Mouse (Mus musculus) c-Kit-positive CD71-positive TER-119-positive erythroid progenitor cells, embryonic 14.5 days (primary cell): ENCODE results near the gene Prdm15.

Experiments
- DNase-seq: peaks from one replicate; pipeline ENCODE4 v3.0.0-alpha.2; 2013; ENCODE audit warnings: low spot score

Prdm15 gene

DNA sequence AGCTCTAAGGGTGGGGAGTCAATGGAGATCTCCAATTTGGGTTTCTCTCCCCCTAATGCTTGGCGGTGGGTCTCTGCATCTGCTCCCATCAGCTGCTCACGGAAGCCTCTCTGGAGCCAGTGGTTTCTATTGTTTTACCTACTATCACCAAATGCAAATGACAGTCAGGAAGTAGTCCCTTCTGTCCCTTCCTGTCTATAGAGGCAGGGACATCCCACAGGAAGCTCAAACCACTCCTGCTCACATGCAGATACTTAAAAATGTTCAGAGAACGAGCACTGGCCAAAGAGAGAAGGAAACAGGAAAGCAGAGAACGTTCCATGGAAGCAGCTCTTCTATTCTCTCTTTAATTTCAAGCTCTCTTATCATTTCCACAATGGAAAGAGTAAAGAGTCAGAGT is 32.1 kb downstream of the Prdm15 start:
- DNase-seq, result no peak

DNA sequence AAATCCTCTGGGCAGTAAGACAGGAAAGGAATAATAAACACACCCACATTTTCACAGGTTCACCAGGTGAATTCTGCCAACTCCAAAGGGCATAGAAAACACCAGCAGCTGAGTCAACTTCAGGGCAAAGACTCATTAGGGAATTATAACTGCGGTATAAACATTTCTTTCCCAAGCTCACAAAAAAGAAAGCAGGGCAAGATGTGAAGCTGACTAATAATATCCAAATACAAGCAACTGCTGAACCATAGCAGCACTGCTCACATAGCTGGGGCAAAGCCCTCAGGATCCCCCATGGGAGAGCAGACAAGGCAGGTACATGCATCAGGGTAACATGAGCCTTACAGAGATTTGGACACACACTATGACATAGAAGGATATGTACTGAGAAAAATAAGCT is 34.2 kb downstream of the Prdm15 start:
- no peak for DNase-seq

DNA sequence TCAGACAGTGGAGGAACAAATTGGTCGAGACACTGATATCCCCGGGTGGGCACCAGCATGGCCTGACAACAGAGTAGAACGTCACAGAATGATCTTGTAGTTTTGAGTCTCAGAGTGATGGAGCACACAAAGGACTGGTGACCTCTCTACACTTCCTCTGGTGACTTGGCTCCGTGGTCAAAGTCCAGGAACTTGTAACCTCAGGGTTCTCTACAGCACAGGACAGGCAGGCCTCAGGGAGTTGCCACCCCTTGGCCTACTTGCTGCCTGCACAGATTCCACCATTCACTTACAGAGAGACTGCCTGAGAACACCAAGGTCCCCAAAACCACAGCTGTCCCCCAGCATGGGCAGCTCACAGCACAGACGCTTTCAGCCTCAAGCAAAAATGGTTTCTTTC is 36.4 kb downstream of the Prdm15 start:
- DNase-seq, result no peak

DNA sequence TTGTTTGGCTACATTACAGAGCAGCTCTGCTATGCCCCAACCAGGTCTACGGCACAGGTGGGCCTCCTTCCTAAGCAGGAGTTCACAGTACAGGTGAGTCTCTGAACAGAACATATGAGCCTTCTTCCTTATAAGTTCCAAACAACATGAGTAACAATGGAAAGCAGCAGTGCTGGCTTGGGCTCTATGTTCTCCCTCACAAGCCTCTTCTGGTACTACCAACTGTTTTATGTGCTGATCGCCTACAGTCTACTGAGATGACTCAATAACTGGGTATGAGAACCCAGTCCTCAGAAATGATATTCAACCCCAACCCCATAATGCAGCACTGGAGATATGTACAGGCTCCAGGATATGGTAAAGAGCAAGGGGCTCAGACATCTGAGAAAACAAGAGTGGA is 37.6 kb downstream of the Prdm15 start:
- no peak for DNase-seq

DNA sequence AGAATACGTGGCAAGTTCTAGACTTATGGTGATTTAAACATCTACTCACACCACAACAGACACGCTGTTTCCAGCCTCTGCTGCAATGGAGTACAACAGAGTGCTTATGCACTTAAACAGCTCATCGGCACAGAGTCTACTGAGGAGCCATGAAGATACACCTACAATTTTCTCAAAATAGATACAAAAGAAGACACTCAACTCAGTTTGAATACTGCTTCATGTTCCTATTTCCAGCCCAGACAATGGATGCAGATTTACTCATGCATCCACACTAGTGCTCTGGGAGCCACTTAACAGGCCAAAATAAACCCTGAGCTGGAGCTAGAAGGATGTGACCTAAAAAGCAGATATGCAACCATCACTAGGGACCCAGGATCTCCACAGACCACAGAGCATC is 42.8 kb downstream of the Prdm15 start:
- no peak for DNase-seq

DNA sequence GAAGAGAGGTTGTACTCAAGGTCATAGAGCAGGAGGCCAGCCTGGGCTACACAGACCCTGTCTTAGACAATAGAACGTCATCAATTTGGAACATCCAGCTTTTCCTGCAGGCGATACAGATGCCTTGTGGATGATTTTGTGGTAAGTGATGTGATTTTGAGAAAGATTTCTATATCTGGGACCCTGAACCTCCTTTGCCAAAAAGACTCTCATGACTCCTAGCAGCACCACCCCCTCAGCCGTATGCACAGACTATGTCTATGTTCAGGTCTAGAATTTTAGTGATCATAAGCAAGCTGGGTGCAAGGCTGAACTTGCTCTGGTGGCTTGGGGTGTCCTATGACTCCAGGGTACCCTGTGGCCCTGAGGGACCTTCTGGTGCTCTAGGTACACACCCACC is 46.0 kb downstream of the Prdm15 start:
- no peak for DNase-seq

GRCm38 (mm10) chr16:97804680-97805547 is 46.7 kb downstream of the Prdm15 start:
- DNase-seq, result peak; percentile 47

- no peak for DNase-seq
These were observed 53.4 kb downstream of the Prdm15 start for GRCm38 (mm10) chr16:97797950-97798869.

- no peak for DNase-seq
These were observed 54.4 kb downstream of the Prdm15 start for GRCm38 (mm10) chr16:97797212-97797611.

DNA sequence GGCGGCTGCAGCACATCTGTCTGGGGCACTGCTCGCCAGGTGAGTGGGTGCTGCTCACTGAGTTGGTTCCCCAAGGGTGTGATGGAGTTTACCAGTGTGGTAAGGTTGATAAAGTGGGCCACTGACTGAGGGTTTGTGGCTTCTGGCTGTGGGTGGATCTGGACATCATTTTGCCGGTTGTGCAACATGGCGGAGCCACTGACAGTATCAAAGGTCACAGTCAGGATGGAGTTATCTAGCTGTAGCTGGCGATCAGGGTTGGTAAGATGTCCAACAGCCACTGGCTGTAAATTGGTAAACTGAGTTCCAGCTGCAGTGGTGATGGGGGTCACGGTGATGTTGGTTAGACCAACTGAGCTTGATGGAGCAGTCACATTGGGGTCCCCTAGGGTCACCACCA is 57.4 kb downstream of the Prdm15 start:
- DNase-seq, result no peak

GRCm38 (mm10) chr16:97783057-97783456 is 68.6 kb downstream of the Prdm15 start:
- no peak for DNase-seq

- peak; percentile 37 for DNase-seq
These were observed 73.2 kb downstream of the Prdm15 start for GRCm38 (mm10) chr16:97778353-97779025.

DNA sequence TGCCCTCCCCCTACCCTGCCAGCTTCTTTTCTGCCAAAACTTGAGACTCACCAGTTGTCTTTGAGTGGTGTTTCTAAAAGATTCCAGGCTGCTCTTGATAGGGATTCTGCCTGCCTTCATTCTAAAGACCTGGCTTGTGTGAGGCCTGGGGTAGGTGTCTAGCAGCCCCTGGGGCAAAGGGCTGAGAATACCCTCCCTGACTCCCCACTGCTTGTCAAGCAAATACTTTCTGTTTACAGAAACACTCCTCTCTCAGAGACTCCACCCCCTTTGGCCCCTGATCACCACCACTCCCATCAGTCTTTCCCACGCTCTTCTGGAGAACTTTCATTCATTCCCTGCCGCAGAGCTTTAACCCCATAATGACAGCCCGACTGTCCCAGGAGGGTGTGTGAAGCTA is 85.1 kb downstream of the Prdm15 start:
- no peak for DNase-seq

DNA sequence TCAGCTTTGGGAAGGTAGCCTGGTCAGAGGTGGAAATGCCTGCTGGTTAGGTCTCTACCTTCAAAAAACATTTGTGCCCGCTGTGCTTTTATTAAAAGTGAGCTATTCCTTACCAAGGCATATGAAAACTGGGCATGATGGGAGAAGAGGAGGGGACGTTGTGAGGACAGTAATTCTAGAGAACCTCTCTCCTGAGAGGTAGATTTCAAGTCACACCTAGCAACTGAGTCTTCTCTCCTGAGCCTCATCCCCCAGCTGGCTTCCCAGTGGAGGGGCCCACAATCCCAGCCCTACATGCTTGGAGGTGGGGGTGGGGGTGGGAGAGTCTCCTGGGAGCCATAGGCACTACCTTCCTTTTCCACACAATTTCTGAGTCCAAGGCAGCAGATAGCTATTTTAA is 87.0 kb downstream of the Prdm15 start:
- no peak for DNase-seq

- DNase-seq, result no peak
These were observed 87.7 kb downstream of the Prdm15 start for GRCm38 (mm10) chr16:97763990-97764340.

DNA sequence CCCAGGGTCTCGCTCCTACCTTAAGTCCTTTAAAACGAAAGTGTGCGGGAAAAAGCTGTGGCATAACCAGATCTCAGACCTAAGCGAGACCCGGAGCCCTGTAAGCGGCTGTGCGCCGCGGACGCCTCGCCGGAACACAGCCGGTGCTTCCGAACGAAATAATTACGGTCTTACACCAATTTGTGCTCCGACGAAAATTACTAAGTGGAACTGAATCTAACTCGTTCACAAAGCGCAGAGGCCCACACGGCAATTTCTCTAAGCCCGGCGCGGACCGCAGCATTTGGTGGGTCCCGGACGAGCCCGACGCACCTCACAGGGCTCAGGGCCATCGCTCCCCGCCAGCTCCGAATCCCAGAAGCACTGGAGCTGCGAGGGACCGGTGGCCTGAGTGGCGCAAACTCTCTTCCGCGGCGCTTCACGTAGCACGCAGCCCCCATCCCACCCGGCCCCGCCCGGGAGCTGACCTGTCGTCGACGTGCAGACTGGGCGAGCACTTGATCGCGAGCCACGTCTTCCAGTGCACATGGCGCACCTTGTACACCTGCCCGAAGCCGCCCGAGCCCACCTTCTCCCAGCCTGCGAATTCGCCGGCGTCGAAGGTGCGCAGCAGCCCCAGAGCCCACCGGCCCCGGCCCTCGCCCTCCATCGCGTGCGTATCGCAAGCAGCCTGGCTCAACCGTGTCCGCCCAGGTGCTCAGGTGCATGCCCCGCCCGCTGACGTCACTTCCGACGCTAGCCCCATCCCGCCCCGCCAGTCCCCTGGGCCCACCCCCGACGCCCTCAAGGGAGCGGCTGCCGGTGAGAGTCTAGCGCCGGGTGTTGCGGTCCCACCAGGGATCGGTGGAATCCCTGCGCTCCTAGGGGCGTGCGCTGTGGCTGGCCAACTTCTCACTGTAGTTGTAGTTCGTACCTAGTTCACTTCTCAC is 88.3 kb downstream of the Prdm15 start, which contains the start of gene Ripk4:
TSS of gene Ripk4 (minus strand) at position 727 of the 929 bp plus-strand sequence.
- no peak for DNase-seq

DNA sequence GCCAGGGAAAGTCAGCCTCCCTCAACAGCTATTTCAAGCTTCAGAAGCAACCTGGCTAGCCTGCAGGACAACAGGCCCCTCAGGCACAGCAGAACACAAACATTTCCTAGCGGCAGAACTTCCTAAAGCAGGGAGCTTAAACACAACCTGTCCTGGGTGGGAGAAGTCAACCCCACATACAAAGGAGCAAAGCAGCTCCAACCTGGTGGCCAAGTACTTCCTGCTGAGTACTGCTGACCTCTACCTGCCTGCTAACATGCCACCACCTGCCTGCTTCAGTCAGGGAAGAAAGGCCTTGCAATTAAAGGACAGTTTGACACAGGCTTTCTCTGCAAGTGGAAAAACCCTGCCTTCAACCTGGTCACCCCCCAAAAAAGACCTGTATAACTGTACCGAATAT is 89.9 kb downstream of the Prdm15 start:
- DNase-seq, result no peak

GRCm38 (mm10) chr16:97759681-97760080 is 92.0 kb downstream of the Prdm15 start:
- DNase-seq, result no peak

DNA sequence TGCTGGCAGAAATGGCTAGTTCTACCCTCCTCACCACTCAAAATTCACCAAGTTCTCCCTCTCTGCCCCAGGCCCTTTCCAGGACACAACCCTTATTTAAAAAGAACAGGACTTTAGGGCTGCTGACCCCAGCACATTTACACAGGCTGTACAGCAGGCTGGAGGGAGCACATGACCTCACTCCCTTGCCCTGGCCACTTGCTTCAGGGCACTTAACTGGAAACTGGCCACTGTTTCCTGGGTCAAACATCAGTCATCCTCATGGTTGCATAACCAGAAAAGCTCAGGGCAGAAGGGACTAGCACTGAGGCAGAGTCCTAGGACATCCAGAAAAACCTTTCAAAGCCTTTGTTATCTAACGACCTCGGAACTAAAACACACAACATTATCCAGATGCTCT is 93.4 kb downstream of the Prdm15 start:
- no peak for DNase-seq

GRCm38 (mm10) chr16:97756460-97756859 is 95.2 kb downstream of the Prdm15 start:
- DNase-seq, result no peak

- no peak for DNase-seq
These were observed 99.2 kb downstream of the Prdm15 start for GRCm38 (mm10) chr16:97752316-97752941.
